Mouse (Mus musculus) adrenal gland, postnatal 0 days (tissue): Measurements from ENCODE around the gene Lrit3. TPM values are rescaled to one million over a fixed set of nuclear protein-coding genes. Genes with fewer than 3 reads are reported as not detected.

Experiments used
- polyA plus RNA-seq: library from polyadenylated mRNA; unstranded; fragments of >200 nt; fragmentation: Nextera tagmentation; extraction: Ambion mirVana; gene quantifications from 2 replicates; pipeline ENCODE4 v1.2.1, GENCODE M21; 2015

Gene Lrit3
- not detected in 2 replicates for polyA plus RNA-seq

DNA sequence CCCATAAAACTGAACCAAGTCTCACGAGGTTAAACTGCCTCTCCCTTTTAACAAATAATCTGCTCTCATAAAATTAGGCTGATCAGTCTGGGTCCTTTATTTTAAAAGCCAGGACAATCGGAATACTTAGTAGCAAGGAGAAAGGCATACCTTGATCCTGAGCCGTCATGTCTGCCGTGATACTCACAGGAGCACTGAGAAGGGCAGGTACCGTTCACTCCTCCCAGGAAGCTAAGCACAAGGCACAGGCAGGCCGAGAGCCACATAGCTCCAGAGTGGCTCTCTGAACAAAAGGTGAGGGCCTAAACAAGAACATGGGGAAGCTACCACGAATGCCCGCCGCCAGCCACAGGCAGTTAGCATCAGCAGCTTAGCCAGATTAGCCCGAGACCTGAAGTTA is at the start of gene Lrit3:
Lrit3 (minus strand) TSS at position 266 of the 400 bp plus-strand sequence.

DNA sequence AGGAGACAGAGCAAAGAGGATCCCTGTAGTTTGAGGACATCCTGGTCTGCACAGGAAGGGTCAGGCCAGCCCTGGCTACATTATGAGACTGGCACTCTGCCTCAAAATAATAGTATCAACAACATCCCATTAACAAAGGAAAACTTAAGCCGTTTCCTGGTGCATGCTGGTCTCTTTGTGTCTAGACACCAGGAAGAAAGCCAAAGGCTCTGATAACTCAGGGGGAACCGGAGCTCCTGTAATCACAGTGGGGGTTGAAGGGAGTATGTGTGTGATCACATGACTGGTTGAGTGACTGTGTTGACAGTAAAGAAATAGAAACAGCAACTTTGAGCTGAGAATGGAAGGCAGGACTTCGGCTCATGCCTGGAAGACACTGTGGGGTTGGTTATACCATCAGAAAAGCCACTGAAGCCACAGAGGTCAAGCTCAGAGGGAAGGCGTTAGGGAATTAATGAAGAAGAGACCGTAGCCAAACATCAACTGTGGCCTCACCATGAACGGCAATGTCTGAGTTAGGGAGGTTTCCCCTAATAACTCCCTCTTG is 31.6 kb upstream of the Lrit3 start, which contains the start of gene Cfi:
Cfi (plus strand) TSS at position 497 of the 547 bp plus-strand sequence.

DNA sequence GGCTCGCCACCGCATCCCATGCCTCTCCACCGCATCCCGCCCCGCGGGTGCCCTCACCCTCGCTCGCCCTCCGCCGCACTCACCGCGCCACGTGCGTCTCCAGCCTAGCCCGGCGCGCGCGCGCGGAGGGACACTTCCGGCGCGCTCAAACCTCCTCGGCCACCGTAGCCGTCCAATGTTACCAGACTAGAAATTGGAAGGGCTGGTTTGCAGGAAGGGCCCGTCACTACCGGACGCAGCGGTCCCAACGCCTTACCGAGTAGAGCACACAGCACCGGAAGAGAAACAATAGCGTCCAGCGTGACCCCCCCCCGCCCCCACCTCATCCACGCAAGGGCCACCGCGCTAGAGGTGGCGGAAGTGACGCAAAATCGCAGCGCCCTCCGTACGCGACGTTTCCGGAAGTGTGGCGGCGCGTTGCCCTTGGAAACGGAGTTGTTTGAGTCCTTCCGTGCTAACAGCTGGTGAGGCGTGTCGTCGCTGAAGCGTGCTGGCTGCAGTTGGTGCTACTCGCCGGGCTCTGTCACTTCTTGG is 27.3 kb upstream of the Lrit3 start, which contains the start of gene Gar1:
Gar1 (minus strand) TSS at position 362 of the 534 bp plus-strand sequence.

DNA sequence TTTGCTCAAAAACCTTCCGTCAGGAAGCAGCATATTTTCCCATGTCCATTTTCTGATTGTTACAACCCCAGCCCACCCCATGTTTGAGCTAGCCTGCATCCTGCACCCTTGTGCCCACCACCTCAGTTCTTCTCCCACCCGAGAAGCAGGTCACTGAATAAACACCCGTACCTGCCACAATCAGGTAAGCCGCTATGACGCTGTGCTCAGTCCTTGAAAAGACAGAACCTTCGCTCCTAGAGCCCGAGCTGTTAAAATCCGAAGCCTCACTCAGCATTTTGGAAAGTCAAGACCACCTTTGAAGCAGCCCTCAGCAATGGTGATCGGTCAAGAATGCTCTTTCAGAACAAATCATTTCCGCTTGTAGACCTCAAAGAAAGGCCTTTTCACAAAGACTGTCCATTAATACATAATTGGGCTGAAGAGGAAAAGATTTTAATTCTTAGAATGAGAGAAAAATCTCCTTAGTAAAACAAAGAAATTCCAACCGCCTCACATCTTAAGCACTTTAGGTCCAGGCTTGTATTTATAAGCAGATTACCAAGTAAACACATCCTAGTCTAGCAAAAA is 18.5 kb upstream of the Lrit3 start, which contains the start of gene Rrh:
Rrh (minus strand) TSS at position 382 of the 570 bp plus-strand sequence.

GRCm38 (mm10) chr3:129754650-129755604 is 48.9 kb downstream of the Lrit3 start, which contains the start of gene Egf:
TSS of gene Egf (minus strand) at chr3:129755316.

Other genes with a start within 250 kb of the Lrit3 start
- gene Egf, start 48.7 kb downstream of the Lrit3 start, polyA plus RNA-seq, result 0.82 and 1.5 TPM in 2 replicates
- not detected in 2 replicates for gene Rrh, start 18.6 kb upstream of the Lrit3 start, polyA plus RNA-seq
- 26.8 and 47.1 TPM in 2 replicates for gene Gar1, start 27.4 kb upstream of the Lrit3 start, polyA plus RNA-seq
- 9.0 and 10.3 TPM in 2 replicates for gene Cfi, start 31.9 kb upstream of the Lrit3 start, polyA plus RNA-seq
- 36.0 and 71.0 TPM in 2 replicates for gene Pla2g12a, start 74.6 kb upstream of the Lrit3 start, polyA plus RNA-seq
- gene Casp6, start 97.4 kb upstream of the Lrit3 start, polyA plus RNA-seq, result 112 and 157 TPM in 2 replicates
- 27.1 and 32.1 TPM in 2 replicates for gene Mcub, start 166.2 kb upstream of the Lrit3 start, polyA plus RNA-seq